Mouse (Mus musculus) G1E (cell line): ENCODE measurements around the gene Ptpn13.

Experiments
- CTCF ChIP-seq: IDR thresholded peaks from 2 replicates; pipeline ENCODE4 v1.5.1; 2012; ENCODE audit warnings: low read depth, low read length, inconsistent platforms, mixed read lengths
- GATA1 ChIP-seq: IDR thresholded peaks from 2 replicates; pipeline ENCODE4 v1.6.1; 2012; ENCODE audit warnings: borderline replicate concordance, low read length, inconsistent platforms, mixed read lengths
- POLR2AphosphoS5 ChIP-seq: IDR thresholded peaks from 2 replicates; pipeline ENCODE4 v1.6.1; 2012; ENCODE audit warnings: low read depth, low read length, inconsistent platforms; ENCODE audit not compliant: insufficient replicate concordance

GRCm38 (mm10) chr5:103448470-103448869, 23.5 kb downstream of the Ptpn13 start:
- no peak for TF ChIP-seq CTCF
- no peak for TF ChIP-seq GATA1
- no peak for TF ChIP-seq POLR2AphosphoS5
